ENCODE assay signal across 13 mouse cellular contexts in genomic region chr3:79066455-79067055, GRCm38 (mm10).
DNase-seq lines count a peak whose midpoint lies in the region; ATAC-seq lines count a peak whose summit lies in the region.
"Had no signal": no experiment of that assay in that cellular context is flagged by ENCODE, and none has a peak within 500 bp of the region (broad histone marks: within the 10 kb centered on the region; RNA-seq: fewer than 3 reads in every experiment).

No protein-coding gene starts in this region.

- no peak overlapping the region for H3K4me3 ChIP-seq in neural tube, embryonic 14.5 days (ENCODE audit: low read depth, low read length)
- H3K4me3 ChIP-seq: hindbrain, embryonic 15.5 days had no signal

- DNase-seq in heart, adult 11 months, result peak; percentile 92
- DNase-seq in heart, postnatal 36 days, result no peak
- DNase-seq in neural tube, embryonic 10.5 days (ENCODE audit: extremely low spot score, low spot score), result no peak
- peak; percentile 44 to 75 for DNase-seq in left cerebral cortex, adult 8-10 months (ENCODE audit: low spot score in 2 of 2)
- DNase-seq in adrenal gland, postnatal 10 days, result no peak
- DNase-seq in embryo, embryonic 10.5 days (ENCODE audit: low spot score), result no peak
- DNase-seq: embryo, embryonic 11 days had no signal

- WGBS in neural tube, embryonic 14.5 days, result 88% methylated on average over 28 of the region's 28 CpGs

- H3K4me1 ChIP-seq in neural tube, embryonic 14.5 days (ENCODE audit: control insufficient read depth, insufficient read depth, low read length), result no peaks in the 10 kb centered on the region
- H3K4me1 ChIP-seq: hindbrain, embryonic 15.5 days had no signal

- intact Hi-C loops in heart, postnatal 36 days (cut with DNase I), result no loop called here

- ATAC-seq in neural tube, embryonic 14.5 days (ENCODE audit: low read depth), result peak; percentile 34; the same call in 1 of the 2 replicates
- no peak for ATAC-seq in monocyte, adult 5-6 weeks (replicated peaks; ENCODE audit: insufficient number of reproducible peaks, low FRiP score, low TSS enrichment, poor library complexity, severe bottlenecking)
- ATAC-seq: forebrain, embryonic 14.5 days had no signal

- no peaks in the 10 kb centered on the region for H3K9me3 ChIP-seq in neural tube, embryonic 14.5 days (ENCODE audit: control insufficient read depth, low read length)
- H3K9me3 ChIP-seq: hindbrain, embryonic 15.5 days had no signal

- H3K9ac ChIP-seq in neural tube, embryonic 14.5 days (replicated peaks; ENCODE audit: low read depth, low read length), result no peak overlapping the region
- H3K9ac ChIP-seq: hindbrain, embryonic 15.5 days had no signal

- H3K36me3 ChIP-seq in neural tube, embryonic 14.5 days (ENCODE audit: control insufficient read depth, insufficient read depth, low read length), result peaks cover 32% of the 10 kb centered on the region

- H3K27me3 ChIP-seq in neural tube, embryonic 14.5 days (ENCODE audit: control insufficient read depth, insufficient read depth, low read length), result no peaks in the 10 kb centered on the region
- H3K27me3 ChIP-seq: CH12.LX; hindbrain, embryonic 15.5 days had no signal

- no peak overlapping the region for H3K27ac ChIP-seq in neural tube, embryonic 14.5 days (ENCODE audit: low read depth, low read length)
- H3K27ac ChIP-seq: hindbrain, embryonic 15.5 days; stomach, postnatal 0 days had no signal

- no peak overlapping the region for H3K4me2 ChIP-seq in neural tube, embryonic 14.5 days (ENCODE audit: low read depth, low read length)
- H3K4me2 ChIP-seq: hindbrain, embryonic 15.5 days had no signal

Comparison
In these comparisons a context has a peak if more than half of its experiments do, and no peak if none do; other contexts are left out.
1. DNase-seq: peak in heart, adult 11 months (single experiment) and left cerebral cortex, adult 8-10 months (2 of 2); none in heart, postnatal 36 days (0 of 2), neural tube, embryonic 10.5 days (single experiment), adrenal gland, postnatal 10 days (single experiment) and embryo, embryonic 10.5 days (single experiment).